Mouse (Mus musculus): ENCODE data around the gene Pilra.
A peak's percentile ranks its signal among the peaks of the same experiment; 100 is the strongest.
"Not testable (repeated sequence)": the region's sequence is repeated elsewhere in the genome, so short reads cannot be mapped to it uniquely, and the experiment has no call there.

Pilra gene

DNA sequence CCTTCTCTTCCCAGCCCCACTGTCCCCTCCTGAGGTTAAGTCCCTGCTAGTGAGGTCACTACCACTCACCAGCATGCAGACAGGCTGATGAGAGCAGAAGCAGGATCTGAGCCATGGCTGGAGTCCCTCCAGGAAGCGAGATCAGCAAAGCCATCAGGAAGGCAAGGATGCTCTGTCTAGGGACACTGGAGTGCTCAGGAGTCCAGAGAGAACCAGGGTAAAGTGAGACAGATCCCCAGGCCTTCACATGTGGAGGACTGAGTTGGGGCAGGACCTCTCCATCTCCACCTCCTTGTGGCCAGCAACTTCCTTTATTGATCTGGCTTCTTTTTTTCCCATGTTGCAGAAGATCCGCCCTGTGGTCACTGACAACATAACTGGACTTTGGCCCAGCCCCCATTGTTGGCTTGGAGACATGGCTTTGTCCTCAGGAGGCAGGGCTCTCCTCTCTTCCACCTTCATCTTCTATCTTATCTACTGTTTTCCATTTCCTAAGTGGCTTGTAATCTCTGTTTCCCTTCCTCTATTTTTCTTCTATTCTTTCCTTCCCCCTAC lies at the start of gene Pilra:
Gene Pilra (minus strand): TSS at position 316 of the 555 bp plus-strand sequence.
- DNase-seq (ENCODE audit: extremely low spot score) = not testable (repeated sequence)

GRCm38 (mm10) chr5:137883345-137883744 lies 47.3 kb upstream of the Pilra start:
- no peak for DNase-seq (ENCODE audit: extremely low spot score)

DNA sequence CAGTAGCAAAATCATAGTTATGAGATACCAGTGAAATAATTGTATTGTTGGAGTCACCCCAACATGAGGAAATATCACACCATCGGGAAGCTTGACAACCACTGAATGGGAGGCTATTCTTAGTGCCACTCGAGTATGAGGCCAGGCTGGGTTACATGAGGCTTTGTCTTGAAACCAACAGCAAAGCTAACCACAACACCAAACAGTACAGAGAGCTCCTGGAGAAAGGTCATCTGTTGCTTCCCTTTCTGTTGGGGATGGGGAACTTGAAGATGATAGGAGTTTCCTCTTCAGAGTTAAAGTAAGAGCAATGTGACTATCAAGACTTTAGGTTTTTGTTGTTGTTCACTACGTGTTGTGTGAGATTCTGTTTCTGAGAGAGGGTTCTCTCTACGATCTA lies 46.8 kb upstream of the Pilra start:
- DNase-seq (ENCODE audit: extremely low spot score) = no peak

GRCm38 (mm10) chr5:137877860-137878259 lies 41.8 kb upstream of the Pilra start:
- DNase-seq (ENCODE audit: extremely low spot score) = peak; percentile 1

DNA sequence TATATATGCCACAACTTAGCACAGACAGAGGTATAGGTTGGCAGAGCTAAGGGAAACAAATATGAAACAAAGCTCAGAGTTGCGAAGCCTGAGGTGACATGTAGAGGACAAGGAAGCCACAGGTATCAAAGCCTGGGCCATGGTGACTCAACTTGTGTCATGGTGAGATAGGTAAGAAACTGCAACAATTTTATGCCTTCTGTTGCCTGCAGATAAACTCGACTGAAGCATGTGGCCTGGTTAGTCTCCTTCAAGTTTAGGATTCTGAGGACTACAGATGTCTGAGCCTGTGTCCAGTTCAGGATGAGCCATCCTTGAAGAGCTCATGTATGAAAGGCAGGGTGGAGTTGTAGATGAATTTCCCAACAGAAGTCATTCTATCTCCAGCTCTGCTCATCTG lies 39.0 kb upstream of the Pilra start:
- DNase-seq (ENCODE audit: extremely low spot score) = no peak

DNA sequence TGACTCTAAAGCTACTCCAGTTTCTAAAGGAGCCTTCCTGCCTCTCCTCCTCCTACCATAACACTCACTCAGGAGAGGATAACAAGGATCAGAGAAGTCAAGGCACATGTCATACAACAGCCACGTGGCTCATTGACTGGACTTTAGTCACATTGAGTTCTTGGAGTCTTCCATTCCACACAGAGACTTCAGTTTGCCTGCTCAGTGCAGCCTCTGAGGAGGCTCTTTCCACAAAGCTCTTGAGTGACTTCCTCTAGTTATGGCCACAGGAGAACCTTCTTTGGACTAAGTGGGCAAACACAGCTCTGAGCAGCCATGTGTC lies 36.3 kb upstream of the Pilra start:
- not testable (repeated sequence) for DNase-seq (ENCODE audit: extremely low spot score)

DNA sequence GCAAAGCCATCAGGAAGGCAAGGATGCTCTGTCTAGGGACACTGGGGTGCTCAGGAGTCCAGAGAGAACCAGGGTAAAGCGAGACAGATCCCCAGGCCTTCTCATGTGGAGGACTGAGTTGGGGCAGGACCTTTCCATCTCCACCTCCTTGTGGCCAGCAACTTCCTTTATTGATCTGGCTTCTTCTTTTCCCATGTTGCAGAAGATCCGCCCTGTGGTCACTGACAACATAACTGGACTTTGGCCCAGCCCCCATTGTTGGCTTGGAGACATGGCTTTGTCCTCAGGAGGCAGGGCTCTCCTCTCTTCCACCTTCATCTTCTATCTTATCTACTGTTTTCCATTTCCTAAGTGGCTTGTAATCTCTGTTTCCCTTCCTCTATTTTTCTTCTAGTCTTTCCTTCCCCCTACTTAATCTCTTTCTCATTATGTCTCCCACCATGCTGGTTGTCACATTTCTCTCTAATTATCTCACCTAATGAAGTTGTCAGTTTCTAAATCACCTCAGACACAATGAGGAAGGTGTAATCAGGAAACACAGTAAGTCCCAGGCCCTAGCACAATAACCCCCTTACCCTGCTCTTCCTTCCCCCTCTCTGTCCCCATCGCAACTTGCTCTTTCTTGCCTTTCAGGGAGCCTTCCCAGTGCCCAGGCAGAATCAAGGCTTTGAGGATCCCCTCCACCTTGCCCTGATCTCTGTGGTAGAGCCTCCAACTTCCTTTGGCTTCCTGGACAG lies 35.7 kb upstream of the Pilra start, which contains the start of gene Pilrb2:
Gene Pilrb2 (minus strand): TSS at position 172 of the 737 bp plus-strand sequence.
- DNase-seq (ENCODE audit: extremely low spot score) = not testable (repeated sequence)

- not testable (repeated sequence) for DNase-seq (ENCODE audit: extremely low spot score)
Measured at GRCm38 (mm10) chr5:137868600-137868999, 32.5 kb upstream of the Pilra start.

DNA sequence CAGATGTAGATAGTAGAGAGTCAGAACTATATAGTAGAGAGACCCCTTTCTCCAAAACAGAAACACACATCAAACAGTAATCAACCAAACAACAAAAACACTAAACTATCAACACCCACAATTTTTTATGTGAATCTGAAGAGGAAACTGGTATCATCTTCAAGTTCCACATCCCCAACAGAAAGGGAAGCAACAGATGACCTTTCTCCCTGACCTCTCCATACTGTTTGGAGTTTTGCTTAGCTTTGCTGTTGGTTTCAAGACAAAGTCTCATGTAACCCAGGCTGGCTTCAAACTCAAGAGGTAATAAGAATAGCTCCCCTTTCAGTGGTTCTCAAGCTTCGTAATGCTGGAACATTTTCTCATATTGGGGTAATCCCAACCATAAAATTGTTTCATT lies 27.9 kb upstream of the Pilra start:
- not testable (repeated sequence) for DNase-seq (ENCODE audit: extremely low spot score)

DNA sequence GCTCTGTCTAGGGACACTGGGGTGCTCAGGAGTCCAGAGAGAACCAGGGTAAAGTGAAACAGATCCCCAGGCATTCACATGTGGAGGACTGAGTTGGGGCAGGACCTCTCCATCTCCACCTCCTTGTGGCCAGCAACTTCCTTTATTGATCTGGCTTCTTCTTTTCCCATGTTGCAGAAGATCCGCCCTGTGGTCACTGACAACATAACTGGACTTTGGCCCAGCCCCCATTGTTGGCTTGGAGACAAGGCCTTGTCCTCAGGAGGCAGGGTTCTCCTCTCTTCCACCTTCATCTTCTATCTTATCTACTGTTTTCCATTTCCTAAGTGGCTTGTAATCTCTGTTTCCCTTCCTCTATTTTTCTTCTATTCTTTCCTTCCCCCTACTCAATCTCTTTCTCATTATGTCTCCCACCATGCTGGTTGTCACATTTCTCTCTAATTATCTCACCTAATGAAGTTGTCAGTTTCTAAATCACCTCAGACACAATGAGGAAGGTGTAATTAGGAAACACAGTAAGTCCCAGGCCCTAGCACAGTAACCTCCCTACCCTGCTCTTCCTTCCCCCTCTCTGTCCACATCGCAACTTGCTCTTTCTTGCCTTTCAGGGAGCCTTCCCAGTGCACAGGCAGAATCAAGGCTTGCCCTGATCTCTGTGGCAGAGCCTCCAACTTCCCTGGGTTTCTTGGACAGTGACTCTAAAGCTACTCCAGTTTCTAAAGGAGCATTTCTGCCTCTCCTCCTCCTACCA lies 22.1 kb upstream of the Pilra start, which contains the start of gene Pilrb1:
Gene Pilrb1 (minus strand): TSS at position 147 of the 751 bp plus-strand sequence.
- DNase-seq (ENCODE audit: extremely low spot score) = not testable (repeated sequence)

- DNase-seq (ENCODE audit: extremely low spot score) = not testable (repeated sequence)
Measured at GRCm38 (mm10) chr5:137856870-137857269, 20.8 kb upstream of the Pilra start.

DNA sequence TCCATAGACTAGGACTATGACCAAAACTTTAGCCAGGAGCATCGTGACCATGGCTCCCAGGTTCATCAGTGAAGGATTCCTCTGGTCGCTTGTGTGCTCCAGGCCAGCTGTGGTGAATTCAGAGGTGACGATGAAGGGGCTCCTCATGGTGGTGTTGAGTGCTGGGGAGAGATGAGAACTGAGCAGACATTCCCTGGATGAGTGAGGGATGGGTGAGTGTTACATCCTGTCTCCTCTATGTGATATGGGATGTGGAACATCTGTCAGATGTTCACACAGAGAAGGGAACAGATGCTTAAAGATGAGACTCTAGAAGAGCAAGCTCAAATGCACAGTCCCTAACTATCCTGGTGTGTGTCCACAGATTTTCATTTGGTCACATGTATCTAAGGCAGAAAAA lies 18.8 kb upstream of the Pilra start:
- DNase-seq (ENCODE audit: extremely low spot score) = not testable (repeated sequence)

DNA sequence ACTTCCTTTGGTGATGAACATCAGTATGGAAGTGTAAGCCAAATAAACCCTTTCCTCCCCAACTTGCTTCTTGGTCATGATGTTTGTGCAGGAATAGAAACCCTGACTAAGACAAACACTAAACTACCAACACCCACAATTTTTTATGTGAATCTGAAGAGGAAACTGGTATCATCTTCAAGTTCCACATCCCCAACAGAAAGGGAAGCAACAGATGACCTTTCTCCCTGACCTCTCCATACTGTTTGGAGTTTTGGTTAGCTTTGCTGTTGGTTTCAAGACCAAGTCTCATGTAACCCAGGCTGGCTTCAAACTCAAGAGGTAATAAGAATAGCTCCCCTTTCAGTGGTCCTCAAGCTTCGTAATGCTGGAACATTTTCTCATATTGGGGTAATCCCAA lies 14.2 kb upstream of the Pilra start:
- not testable (repeated sequence) for DNase-seq (ENCODE audit: extremely low spot score)

- not testable (repeated sequence) for DNase-seq (ENCODE audit: extremely low spot score)
Measured at GRCm38 (mm10) chr5:137837110-137837509, 1.0 kb upstream of the Pilra start.

GRCm38 (mm10) chr5:137836611-137837010 lies 530 bp upstream of the Pilra start:
- no peak for DNase-seq (ENCODE audit: extremely low spot score)

DNA sequence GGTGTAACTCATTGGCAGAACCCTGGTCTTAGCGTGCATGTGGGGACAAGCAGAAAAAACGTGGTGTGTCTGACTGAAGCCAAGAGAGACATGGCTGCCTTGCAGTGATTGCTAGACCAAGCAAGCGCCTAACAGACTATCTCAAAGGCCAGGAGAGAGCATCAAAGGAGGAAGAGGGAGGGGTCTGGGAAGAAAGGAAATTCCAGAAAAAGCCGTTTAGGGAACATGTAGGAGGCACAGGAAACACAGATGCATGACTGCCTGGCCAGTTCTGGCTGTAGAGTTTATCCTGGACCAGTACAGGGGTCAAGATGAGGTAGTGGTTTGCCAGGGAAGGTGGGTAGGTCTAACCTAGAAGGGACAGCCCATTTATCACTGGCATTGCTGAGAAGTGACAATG lies 2.6 kb downstream of the Pilra start:
- no peak for DNase-seq (ENCODE audit: extremely low spot score)

GRCm38 (mm10) chr5:137831506-137831905 lies 4.6 kb downstream of the Pilra start:
- no peak for DNase-seq (ENCODE audit: extremely low spot score)

DNA sequence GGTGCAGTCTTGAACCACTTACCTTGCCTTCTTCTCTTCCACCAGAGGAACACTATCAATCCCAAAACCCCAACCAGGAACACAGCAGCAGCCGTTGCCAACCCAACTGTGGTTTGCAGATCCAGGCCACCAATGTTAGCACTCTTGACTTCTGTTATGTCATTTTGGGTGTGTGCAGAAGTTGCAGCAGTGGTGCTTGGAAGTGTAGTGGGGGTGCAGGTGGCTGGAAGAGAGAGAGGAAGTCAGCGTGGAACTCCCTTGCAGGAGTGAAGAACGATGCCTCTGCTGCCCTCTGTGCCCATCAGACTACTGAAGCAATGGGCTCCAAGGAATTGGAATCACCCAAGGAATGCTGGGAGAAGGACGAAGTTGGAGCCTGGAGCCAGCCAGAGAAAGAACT lies 5.0 kb downstream of the Pilra start:
- no peak for DNase-seq (ENCODE audit: extremely low spot score)

DNA sequence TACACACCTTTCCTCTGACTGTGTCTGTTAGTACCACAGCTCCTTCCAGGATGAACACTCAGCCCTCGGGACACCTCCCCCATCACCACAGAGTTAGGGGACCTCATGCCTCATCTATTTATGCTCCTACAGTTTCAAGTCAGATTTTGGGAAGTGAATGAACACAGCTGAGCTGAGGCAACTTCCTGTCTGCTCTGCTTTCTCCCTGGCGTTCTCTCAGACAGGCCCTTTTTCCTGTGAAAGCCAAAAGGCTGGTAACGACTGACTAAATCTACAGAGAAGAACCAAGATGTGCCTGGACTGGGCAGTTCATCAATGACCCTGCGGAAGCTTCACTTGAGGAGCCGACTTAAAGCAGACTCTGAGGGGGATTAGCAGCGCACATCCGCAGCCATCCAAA lies 5.8 kb downstream of the Pilra start:
- no peak for DNase-seq (ENCODE audit: extremely low spot score)

GRCm38 (mm10) chr5:137828694-137829093 lies 7.4 kb downstream of the Pilra start:
- no peak for DNase-seq (ENCODE audit: extremely low spot score)

GRCm38 (mm10) chr5:137826421-137826820 lies 9.7 kb downstream of the Pilra start:
- DNase-seq (ENCODE audit: extremely low spot score) = no peak

DNA sequence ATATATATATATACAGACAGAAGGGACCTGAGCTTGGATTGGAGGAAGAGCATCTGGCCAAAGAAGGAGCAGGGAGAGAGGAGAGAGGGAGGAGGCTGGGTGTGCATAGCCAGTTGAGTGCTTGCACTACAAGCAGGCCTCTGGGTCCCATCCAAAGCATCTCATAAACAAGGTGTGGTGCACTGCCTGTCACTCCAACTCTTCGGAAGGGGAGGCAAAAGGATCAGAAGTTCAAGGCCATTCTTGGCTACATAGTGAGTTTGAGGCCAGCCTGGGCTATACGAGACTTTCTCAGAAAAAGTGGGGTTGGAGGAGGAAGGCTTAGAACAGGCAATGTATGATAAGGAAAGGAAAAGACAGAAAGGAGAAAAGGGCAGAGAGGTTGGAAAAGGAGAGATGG lies 10.1 kb downstream of the Pilra start:
- no peak for DNase-seq (ENCODE audit: extremely low spot score)

- DNase-seq (ENCODE audit: extremely low spot score) = no peak
Measured at GRCm38 (mm10) chr5:137825030-137825429, 11.1 kb downstream of the Pilra start.
